Mouse (Mus musculus): ENCODE data around the gene Cenpx. TPM values are rescaled to one million over a fixed set of nuclear protein-coding genes. Genes with fewer than 3 reads are reported as not detected.
"Not testable (repeated sequence)": the region's sequence is repeated elsewhere in the genome, so short reads cannot be mapped to it uniquely, and the experiment has no call there.

The Cenpx gene
- total RNA-seq, 2 experiments from 2014 or later, result 25.4 to 32.7 TPM

DNA sequence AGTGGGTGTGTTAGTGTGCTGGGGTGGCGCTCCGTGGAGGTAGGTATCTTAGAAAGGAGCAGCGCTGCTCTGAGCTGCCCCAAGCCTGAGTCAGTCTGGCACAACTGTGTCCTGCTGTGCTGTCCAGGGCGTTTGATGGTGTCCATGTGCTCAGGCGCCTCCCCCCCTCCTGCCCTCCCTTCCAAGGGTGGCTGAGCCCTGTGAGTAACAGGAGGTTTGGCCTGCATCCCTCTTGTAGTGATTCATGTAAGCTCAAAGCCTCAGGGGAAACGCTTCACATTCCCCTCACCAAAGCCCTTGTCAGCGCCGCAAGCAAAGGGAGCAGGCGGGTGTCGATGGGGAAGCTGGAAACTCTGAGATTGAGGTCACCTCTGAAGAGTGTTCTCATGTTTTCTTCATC is 15.8 kb downstream of the Cenpx start:
- DNase-seq, result peak; percentile 79

DNA sequence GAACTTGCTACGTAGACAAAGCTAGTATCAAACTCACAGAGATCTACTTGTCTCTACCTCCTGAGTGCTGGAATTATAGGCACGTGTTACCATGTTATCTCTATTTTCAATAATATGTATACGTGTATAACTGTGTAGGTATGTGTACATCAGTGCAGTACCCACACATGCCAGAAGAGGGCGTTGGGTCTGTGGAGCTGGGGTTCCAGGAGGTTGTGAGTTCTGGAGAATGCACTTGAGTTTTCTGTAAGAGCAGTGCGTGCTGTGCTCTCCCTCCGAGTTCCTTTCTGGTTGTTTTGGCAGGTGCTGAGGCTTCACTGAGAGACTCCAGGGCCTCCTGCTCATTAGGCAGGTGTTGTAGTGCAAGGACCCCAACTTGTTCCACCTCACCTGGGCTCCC is 17.0 kb downstream of the Cenpx start:
- DNase-seq, result no peak

DNA sequence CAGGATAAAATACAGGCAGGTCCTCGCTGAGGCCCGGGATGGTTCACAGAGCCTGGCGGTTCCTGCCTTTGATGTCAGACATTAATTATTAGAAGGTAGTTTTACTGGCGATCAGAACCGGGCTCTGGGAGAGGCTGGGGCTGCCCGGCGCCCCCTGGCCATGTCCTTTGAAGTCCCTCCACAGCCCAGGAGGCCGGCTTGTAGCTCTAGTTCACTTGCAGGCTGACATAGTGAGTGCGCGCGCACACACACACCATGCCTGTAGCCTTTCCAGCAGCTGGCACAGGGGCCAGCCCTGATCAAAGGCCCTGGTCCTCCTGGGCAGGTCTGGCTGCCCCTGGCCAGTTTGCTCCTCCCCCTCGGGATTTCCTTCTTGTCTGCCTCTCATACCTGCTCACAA is 17.9 kb downstream of the Cenpx start:
- DNase-seq, result no peak

DNA sequence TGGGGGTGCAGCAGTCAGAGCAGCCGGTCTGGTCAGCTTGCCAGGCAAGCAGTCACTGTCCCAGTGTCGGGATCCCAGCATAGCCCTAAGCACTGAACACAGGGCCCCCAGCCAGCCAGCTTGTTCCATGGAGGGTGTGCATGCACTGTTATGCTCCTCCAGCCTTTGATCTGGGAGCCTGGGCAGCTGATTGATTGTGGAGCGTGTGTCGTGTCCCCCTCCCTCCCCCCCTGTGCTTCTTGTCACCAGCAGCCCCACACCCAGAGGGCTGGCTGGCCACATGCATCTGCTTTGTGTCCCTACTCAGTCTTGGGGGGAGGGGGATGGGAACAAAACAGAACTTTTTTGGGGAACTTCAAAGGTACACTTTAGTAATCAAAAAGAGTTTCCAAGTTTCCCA is 18.4 kb downstream of the Cenpx start:
- DNase-seq, result no peak

DNA sequence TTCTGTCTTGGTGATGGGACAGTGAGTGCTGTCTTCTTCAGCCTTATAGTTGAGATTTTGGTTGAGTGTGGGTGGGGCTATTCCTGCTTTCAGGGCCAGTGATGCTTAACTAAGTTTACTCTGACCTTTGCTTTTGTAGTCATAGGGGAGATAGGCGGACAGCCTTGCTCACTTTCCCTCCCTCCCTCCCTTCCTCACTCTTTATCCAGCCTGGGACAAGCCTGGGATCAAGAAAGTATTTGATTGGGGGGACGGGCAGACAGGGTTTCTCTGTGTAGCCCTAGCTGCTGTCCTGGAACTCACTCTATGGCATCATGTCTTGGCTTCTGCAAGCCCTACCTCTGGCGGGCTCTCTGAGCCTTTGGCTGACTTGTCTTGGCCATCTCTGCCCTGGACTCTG is 20.1 kb downstream of the Cenpx start:
- DNase-seq, result no peak

DNA sequence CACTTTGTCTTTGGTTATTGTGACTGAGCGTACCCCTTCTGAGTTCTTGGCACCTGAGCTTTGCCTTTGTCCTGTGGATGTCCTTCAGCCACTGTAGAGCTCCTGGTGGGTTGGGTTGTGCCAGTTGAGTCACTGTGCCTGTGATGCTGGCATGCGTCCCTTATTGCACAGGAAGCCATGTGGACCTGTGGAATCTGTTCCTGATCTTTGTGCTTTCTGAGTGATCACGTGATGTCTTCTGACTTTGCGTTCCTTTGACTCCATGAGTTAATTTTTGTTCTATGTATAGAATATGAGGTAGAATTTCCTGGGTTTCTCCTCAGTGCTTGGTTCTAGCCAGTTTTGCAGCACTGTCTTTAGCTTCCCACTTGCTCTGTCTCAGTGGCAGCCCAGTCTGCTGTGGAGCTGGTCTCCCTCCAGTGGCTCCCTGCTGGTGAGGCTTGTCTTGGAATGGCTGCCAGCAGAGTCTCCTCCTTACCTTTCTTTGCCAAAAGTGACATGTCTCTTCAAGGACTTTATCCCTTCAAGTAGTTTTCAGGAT is 21.0 kb downstream of the Cenpx start:
- DNase-seq, result no peak

DNA sequence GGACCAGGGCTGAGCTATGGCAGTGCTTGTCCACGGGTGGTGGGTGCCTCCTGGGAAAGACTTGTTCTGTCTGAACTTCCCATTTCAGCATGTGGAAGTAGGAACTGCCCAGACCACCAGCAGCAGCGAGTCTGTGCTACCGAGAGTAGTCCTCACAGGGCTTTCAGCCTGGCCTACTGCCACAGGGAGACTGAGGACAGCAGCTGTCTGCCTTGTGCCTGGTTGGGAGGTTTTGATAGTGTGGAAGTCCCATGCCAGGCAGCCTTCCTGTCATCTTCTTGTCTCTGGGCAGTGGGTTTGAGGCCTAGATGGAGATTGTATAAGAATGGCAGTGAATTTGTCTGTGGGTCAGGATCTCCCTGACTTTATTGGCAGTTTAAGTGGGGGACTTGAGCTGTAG is 24.2 kb downstream of the Cenpx start:
- DNase-seq, result no peak

DNA sequence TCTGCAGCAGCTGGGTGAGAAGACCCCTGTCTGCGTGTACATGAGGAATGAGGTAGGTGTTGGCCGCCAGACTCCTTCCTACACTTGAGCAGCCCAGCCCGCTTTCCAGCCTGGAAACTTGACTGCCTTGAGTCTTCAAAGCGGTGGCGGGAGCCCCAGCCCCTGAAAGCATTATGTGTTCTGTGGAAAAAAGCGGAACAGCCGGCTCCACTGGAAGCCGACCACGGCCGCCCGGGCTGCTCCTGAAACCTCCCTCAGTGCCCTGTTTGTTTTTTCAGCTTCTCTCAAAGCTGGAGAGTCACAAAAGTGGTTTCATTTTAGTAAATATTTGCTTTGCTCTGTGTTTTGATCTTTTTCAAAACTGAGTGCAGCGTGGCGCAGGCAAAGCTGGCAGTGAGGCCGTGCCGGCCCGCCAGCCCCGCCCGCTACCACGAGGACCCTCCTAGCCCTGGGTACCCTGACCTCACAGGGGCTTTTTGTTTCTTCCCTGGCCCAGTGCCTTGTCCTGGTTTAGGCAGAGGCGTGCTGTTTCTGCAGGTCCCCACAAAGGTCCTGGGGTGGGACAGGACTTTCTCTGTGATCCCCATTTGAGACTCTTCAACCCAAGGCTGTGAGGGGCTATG is 26.8 kb downstream of the Cenpx start:
- no peak for DNase-seq

DNA sequence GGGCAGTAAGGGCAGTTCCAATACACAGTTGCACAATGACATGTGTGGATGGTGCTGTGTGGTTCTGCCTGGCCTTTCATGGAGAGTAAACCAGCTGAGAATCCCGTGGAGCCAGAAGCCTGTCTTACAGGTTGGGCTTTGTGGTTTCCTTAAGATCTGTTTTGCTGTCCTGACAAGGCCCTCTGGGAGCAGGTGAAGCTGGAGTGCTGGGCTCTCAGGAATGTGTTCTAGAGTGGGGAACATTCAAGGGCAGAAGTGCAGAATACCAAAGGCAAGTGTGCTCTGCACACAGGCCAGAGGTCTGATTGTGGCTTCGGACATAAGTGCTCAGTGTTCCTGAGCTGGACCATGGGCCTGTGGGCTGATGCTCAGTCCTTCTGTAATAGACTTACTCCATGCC is 28.9 kb downstream of the Cenpx start:
- no peak for DNase-seq

DNA sequence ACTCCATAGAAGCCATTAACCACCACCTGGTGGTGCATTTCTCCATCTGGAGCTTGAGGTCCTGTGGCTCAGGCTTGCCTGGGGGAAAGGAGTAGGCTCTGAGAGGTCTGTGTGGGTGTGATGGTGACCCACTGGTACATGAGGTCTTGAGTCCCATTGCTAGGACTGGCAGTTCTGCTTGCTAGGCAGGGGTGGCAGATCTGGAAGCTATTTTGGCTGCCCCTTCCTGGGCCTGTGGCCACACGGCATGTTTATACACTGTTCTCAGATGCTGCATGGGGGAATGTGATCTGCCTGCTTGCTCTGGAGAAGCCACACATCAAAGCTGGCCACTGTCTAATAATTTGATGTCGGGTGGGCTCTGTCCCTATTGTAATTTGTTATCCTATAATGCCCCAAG is 29.5 kb downstream of the Cenpx start:
- peak; percentile 46 for DNase-seq

DNA sequence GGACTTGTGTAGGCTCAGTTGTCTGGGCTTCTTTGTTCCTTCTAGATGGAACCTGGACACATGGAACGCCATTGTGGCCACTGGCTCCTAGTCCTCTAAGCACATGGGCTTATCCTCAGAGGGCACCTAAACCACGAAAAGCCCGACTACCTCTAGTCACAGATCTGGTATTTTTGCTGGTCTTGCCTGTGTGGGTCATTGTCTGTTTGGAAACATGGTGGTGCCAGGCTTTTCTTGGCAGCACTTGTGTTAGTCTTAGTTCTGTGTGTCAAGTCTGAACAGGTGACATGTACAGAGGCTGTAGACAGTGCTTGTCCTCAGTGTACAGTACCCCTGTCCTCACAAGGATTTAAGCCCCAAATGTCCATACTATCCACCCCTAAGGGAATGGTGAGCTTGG is 30.0 kb downstream of the Cenpx start:
- DNase-seq, result no peak

DNA sequence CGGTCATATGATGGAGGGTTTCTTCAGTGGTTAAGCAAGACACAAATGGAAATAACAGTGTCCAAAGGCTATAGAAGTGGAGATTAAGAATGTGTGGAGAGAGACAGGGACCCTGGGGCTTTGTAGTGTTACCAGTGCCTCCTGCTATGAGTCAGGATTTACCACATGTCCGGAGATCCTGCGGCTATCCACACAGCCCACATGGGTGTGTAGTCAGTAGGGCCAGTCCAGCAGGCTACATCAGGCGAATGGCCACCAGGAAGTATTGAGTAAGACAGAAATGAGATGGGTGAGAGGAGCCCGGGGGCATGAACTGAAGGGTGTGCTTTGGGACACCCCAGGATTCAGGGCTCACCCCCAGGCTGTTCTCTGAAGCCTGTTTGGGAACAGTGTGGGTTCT is 30.9 kb downstream of the Cenpx start:
- no peak for DNase-seq

DNA sequence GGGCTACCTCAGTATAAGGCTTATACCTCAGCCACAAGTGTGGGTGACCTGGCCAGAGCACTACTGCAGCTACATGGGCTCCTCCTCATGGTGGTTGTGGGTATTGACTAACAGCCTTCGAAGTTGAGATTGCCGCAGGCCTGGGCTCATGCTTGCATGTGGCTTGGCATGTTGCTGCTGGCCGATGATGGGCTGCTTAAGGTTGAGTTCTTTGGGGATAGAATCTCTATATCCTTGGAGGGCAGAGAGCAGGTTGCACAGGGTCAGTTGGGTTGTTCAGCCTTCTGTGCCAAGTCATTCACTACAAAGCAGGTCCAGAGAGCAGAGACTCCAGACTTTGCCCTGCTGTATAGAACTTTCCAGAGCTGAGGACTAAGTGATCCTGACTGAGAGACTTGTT is 33.6 kb downstream of the Cenpx start:
- no peak for DNase-seq

DNA sequence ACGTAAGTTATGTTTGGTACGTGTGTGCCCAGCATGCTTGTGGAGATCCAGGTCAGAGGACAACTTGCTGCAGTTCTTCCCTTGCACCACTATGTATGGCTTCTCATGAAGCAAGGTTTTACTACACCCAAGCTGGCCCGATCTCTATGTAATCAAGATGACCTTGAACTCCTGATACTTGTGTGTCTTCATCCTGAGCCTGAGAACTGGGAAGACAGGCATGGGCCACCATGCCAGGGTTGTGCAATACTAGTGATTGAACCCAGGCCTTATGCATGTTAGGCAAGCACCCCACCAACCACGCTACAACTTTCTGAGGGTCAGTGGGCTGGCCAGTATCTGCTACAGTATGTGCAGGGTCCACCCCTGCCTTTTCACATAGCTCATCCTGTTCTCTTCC is 36.6 kb downstream of the Cenpx start:
- DNase-seq, result no peak

DNA sequence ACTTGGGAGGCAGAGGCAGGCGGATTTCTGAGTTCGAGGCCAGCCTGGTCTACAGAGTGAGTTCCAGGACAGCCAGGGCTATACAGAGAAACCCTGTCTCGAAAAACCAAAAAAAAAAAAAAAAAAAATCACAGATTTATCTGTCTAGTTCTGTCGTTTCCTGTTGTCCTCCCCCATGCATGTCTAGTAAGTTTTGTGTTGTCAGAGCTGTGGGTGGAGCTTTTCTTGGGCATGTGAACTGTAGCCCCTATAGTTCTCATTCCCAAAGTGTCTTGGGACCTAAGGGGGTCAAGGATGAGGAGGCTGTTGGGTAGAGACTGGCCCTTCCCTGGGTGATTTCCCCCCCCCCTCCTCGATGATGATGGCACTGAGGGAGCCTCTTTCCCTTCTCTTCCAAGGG is 37.7 kb downstream of the Cenpx start:
- not testable (repeated sequence) for DNase-seq

DNA sequence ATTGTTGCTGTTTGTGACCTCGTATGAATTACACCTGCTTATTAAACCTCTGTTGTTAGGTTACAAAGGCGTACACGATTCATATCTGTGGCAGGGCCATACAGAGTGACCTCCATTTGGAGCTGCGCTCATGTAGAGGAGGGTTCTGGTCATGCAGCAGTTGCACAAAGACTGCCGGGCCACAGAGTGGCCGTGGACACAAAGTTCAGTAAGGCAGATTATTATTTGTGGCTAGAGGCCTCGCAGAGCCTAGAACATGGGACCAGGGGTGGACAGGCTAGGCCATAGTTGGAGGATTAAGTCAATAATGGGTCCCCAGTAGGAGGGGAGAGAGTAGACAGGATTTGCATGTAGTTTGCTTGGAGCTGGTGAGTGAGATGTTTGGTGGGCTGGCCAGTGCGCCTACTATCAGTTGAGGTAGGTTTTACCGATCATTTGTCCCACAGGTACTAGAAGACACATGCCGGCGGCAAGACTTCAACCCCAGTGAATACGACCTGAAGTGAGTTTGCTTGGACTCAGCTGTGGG is 39.9 kb downstream of the Cenpx start:
- no peak for DNase-seq

DNA sequence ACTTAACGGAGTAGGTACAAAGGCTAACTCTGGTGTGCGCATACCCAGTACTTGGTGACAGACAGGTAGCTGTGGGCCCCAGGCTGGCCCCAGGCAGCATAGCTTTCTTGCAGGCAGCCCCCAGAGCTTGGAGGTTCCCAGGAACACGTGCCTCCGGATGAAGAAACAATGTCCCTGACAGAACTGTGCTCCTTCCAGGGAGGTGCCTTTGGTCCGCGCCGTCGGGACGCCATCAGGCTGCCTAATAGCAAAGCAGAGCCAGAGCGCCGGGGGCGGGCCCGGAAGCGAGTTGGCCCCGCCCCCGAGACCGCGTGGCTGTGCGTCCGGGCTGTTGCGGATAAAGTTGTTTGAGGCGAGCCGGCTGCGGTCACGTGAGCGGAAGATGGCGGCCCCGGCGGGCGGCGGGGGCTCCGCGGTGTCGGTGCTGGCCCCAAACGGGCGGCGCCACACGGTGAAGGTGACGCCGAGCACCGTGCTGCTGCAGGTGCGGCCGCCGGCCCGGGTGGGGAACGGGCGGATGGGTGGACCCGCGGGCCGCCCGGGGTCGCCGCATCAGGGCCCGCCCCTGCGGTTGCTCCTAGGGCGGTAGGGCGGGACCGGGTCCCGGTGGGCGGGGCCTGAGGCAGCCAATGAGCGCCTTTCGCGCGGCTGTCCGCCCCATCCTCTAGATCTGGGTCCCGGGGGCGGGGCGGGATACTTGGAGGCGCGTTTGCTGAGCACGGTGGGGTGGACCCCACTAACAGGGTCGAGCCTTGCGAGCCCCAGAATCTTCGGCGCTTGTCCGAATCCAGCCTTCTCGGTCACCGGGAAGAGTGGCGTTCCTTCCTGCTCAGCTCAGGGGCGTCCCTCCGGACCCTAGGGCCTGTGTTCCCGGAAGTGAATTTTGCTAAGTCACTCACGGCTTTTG is 40.6 kb downstream of the Cenpx start, which contains the start of gene Aspscr1:
Gene Aspscr1 (plus strand): TSS at position 287 of the 907 bp plus-strand sequence.
- DNase-seq, result peak; percentile 96

DNA sequence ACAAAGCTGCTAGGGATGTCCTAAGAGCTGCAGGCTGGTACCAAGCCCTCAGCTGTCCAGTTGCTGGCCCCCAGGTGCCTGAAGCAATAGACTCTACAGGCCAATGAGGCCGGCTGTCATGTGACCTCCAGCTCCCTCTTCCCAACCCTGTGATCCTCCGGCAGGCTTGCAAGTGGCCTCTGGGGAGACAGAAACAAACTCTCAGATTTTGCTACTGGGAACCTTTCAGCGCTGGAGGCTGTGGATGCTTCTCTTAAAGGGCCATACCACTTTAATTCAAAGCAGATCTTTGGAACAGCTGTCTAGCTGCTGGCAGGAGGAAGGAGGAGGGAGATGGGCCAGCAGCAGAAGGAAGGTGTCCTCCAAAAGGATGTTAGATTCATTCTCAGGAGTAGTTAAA is 46.9 kb downstream of the Cenpx start:
- no peak for DNase-seq

DNA sequence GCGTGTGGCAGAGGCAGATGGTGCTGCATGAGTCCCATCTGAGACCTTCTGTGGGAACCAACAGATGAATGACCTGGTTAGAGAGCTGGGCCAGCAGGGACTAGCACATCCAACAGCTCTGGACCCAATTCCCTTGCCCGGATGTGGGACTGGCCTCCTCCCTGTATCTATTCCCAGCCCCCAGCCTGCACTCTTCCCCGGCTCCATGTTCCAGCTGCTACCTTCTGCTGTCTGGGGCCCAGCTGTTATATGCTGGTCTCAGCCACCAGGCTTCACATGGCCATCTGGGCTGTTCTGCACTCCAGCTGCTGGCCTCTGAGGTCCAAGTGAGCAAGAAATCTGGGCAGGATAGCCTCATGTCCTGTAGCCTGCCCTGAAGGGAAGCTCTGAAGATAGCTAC is 48.1 kb downstream of the Cenpx start:
- peak; percentile 46 for DNase-seq

DNA sequence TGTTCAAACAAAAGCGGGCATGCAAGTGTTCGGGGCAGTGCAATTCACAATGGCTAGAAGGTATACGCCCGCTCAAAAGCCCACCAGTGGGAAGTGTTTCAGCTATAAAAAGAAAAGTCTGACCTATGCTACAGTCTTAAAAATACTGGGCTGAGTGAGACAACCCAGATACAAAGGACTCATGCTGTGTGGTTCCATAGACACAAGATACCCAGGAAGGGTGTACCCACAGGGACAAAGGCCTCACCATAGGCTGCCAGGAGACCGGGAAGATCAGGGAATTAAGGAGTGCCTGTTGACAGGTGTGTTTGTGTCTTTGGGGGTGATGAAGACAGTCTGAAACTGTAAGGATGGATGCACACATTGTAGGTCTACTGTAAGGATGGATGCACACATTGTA is 49.8 kb downstream of the Cenpx start:
- no peak for DNase-seq

DNA sequence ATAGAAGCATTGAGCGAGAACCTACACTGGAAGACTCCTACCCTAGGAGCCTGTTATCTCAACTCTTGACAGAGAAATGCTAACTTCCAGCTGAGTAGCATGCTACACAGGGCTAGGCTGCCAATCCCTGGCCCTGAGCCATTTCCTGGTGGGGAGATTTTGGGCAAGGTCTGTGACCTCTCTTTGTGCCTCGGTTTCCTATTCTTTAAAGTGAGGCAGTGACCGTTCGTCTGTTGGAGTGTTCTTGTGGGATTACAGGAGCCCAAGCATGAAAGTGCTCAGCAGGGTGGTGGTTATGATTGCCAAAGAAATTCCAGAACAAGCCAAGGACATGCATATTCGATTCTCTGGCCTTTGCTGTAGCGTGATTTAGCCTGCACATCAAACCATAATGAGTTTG is 50.8 kb downstream of the Cenpx start:
- DNase-seq, result no peak

DNA sequence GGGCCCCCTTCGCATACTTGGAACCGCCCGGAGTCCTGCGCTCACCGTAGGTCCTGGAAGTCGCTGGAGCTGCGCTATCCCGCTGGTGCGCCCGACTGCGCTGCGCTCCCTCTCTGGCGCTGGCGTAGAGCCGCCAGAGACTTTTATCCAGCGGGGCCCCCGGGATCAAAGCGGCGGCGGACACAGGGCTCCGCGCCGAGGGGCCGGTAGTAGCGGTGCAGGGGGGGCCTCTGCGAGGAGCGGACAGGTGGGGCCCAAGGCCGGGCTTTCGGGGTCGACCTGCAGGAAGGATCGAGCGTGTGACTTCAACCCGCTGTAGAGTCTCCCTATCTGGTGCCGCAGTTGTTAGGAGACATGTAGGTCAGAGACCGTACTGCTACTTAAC is 52.5 kb downstream of the Cenpx start, which contains the start of gene Notum:
Gene Notum (minus strand): TSS at position 100 of the 385 bp plus-strand sequence.
- no peak for DNase-seq

All from gastrocnemius, postnatal 25 days (tissue).